Mouse (Mus musculus) liver, embryonic 16.5 days (tissue): ENCODE measurements around the gene Slc9a3r2. TPM values are rescaled to one million over a fixed set of nuclear protein-coding genes. Genes with fewer than 3 reads are reported as not detected.

Experiments
- ATAC-seq: fragments of 200-750 bp; cut with Nextera tagmentation; 2 replicates; pipeline ENCODE4 v1.8.0; 2017; ENCODE audit warnings: low read depth, mild to moderate bottlenecking, moderate number of reproducible peaks, moderate library complexity
- H3K27ac ChIP-seq: fragments of 300-500 bp; sonication (generic); 2 replicates; pipeline ENCODE4 v1.5.1; 2014; ENCODE audit warnings: mild to moderate bottlenecking, low read length
- H3K27me3 ChIP-seq: fragments of 300-500 bp; sonication (generic); 2 replicates; pipeline ENCODE4 v1.6.1; 2014; ENCODE audit warnings: low read depth, low read length, mixed read lengths; ENCODE audit not compliant: control insufficient read depth, insufficient read depth
- H3K36me3 ChIP-seq: fragments of 300-500 bp; sonication (generic); 2 replicates; pipeline ENCODE4 v1.6.1; 2014; ENCODE audit warnings: mild to moderate bottlenecking; ENCODE audit not compliant: control insufficient read depth, insufficient read depth
- H3K4me1 ChIP-seq: fragments of 300-500 bp; sonication (generic); 2 replicates; pipeline ENCODE4 v1.6.1; 2014; ENCODE audit warnings: low read depth, low read length, mixed read lengths; ENCODE audit not compliant: control insufficient read depth
- H3K4me2 ChIP-seq: fragments of 300-500 bp; sonication (generic); 2 replicates; pipeline ENCODE4 v1.6.1; 2014; ENCODE audit warnings: low read depth, low read length, mixed read lengths
- H3K4me3 ChIP-seq: fragments of 300-500 bp; sonication (generic); 2 replicates; pipeline ENCODE4 v1.5.1; 2014; ENCODE audit warnings: low read depth, mild to moderate bottlenecking, low read length
- H3K9ac ChIP-seq: fragments of 300-500 bp; sonication (generic); 2 replicates; pipeline ENCODE4 v1.6.1; 2014; ENCODE audit warnings: low read depth, low read length
- H3K9me3 ChIP-seq: fragments of 300-500 bp; sonication (generic); replicated peaks from 2 replicates; pipeline ENCODE4 v1.6.1; 2016; ENCODE audit warnings: low read length; ENCODE audit not compliant: control insufficient read depth
- WGBS: fragments of 180-500 bp; shearing (Covaris S2); extraction: QIAGEN DNeasy Blood & Tissue Kit; methylation state at CpG from one replicate; pipeline ENCODE4 v1.1.7; 2014; ENCODE audit not compliant: insufficient replicate concordance; 5-methylcytosine and 5-hydroxymethylcytosine counted together
- polyA plus RNA-seq: library from polyadenylated mRNA; unstranded; fragments of >200 nt; fragmentation: Nextera tagmentation; extraction: Ambion mirVana; gene quantifications from 2 replicates; pipeline ENCODE4 v1.2.1, GENCODE M21; 2015

The Slc9a3r2 gene
- 9.8 and 11.8 TPM in 2 replicates for polyA plus RNA-seq

DNA sequence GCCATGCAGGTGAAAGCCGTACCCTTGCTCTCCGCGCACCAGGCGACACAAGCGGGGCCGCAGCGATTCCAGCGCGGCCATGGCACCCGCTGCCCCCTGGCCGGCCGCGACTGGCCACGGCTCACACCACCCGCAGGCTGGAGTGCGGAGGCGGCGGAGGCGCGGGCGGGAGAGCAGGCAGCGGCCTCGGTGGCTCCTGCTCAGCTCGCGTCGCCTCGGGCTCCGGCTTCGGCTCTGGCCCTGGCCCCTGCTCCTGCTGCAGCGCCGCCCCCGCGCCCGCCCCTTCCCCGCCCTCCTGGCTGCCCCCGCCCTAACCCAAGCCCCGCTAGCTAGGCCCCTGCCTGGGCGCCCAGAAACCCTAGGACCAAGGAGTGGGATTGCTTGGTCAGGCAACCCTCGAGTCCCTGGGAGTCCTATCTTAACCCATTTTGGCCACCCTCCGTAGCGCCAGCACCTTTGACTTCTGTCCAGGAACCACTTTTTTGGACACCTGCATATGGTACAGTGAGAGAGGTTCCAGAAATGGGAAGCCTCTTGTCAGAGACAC lies at the start of gene Slc9a3r2:
Slc9a3r2 (minus strand) TSS at position 258 of the 547 bp plus-strand sequence.
- under 1% methylated on average over 35 of the region's 41 CpGs for WGBS
- H3K36me3 ChIP-seq, result no peaks in the 10 kb centered on the region
- H3K4me3 ChIP-seq, result peak within 1 kb of the TSS; percentile 64
- H3K9ac ChIP-seq, result peak within 1 kb of the TSS; percentile 62
- H3K27ac ChIP-seq, result no peak within 1 kb of the TSS
- no peaks in the 10 kb centered on the region for H3K9me3 ChIP-seq
- H3K27me3 ChIP-seq, result peaks cover 38% of the 10 kb centered on the region
- peak within 1 kb of the TSS; percentile 70 for H3K4me2 ChIP-seq
- ATAC-seq, result peak; percentile 68
- peaks cover 7% of the 10 kb centered on the region for H3K4me1 ChIP-seq

- no peak overlapping the region for H3K4me2 ChIP-seq
- H3K4me1 ChIP-seq, result peaks cover 19% of the 10 kb centered on the region
- H3K27ac ChIP-seq, result no peak overlapping the region
- WGBS, result 63% methylated on average over 2 of the region's 2 CpGs
- H3K9ac ChIP-seq, result no peak overlapping the region
- no peaks in the 10 kb centered on the region for H3K9me3 ChIP-seq
- peaks cover 22% of the 10 kb centered on the region for H3K36me3 ChIP-seq
- no peaks in the 10 kb centered on the region for H3K27me3 ChIP-seq
- H3K4me3 ChIP-seq, result no peak overlapping the region
- no peak for ATAC-seq
These were observed 49.3 kb upstream of the Slc9a3r2 start for GRCm38 (mm10) chr17:24699473-24699872.

DNA sequence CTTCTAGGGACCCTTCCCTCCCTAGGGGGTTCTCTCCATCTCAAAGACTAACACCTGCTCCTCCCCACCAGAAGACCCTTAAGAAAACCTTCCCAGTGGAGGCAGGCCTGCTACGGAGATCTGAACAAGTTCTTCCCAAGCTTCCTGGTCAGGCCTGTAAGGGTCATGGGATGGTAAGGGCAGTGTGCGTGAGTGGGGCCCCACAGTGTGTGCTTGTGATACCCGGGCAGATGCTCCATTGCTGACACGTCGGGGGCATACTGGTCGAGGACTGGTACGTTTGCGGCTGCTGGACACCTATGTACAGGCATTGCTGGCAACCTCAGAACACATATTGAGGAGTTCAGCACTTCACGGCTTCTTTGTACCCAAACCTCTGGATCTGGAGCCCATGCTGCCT lies 48.6 kb upstream of the Slc9a3r2 start:
- ATAC-seq, result no peak
- Histone ChIP-seq H3K4me1 (peaks cover 19% of the 10 kb centered on the region), H3K9me3 (no peaks in the 10 kb centered on the region), H3K27ac (no peak overlapping the region), H3K4me3 (no peak overlapping the region), H3K9ac (no peak overlapping the region), H3K27me3 (no peaks in the 10 kb centered on the region), H3K4me2 (no peak overlapping the region), H3K36me3 (peaks cover 15% of the 10 kb centered on the region)
- WGBS, result 68% methylated on average over 9 of the region's 9 CpGs

DNA sequence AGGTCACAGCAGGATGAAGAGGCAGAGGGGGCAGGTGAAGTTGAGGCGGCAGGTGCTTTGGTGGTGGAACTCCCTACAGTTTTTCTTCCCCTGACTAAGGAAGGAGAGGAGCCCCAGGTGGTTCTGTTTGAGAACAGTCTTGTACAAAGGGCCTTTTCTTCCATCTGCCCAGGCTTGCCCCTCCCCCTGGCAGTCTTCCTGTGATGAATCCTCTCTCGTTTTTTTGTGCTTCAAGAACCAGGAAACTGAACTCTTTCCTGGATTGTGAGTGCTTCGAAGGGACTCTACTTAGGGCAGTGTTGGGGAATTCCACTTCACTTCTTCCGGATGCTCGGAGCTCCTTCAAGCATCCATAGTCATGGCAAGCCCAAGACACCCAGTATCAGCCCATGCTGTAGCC lies 47.9 kb upstream of the Slc9a3r2 start:
- ATAC-seq, result no peak
- Histone ChIP-seq H3K27me3 (no peaks in the 10 kb centered on the region), H3K9ac (no peak overlapping the region), H3K9me3 (no peaks in the 10 kb centered on the region), H3K27ac (no peak overlapping the region), H3K4me3 (no peak overlapping the region), H3K4me2 (no peak overlapping the region), H3K4me1 (peaks cover 19% of the 10 kb centered on the region), H3K36me3 (peaks cover 14% of the 10 kb centered on the region)
- WGBS, result 21% methylated on average over 5 of the region's 5 CpGs

DNA sequence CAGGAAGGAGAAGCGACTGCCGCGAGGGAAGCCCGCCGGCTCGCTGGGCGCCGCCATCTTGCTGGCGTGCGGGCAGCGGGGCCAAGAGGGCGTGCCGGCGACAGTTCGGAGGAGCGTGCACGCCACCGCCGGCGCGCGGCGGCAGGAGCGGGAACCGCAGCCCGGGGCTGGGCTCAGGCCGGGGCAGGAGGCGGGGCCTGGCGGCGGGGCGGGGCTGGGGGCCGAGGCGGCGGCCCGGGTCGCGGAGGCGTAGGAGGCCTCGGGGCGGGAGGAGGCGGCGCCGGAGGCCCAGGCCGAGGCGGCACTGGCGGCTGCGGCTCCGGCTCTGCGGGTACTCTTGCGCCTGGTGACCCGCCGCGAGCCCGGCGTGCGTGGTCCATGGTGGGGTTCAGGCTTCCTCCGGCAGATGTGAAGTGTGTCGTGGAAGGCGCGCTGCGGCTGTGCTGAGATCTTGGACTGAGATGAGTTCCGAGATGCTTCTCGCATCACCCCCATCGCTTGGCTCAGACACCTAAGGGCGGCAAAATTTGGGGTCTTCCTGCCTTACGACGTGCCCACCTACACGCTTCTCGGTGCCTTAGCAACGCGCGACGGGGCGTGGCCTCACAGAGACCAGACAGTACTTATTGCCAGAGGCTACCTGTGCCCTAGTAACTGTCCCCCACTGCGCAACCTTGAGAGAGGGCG lies 46.0 kb upstream of the Slc9a3r2 start, which contains the start of the genes Gfer and Noxo1:
Gfer (minus strand) TSS at position 146 of the 687 bp plus-strand sequence.
Noxo1 (plus strand) TSS at position 224 of the 687 bp plus-strand sequence.
- Histone ChIP-seq H3K4me3 (peak within 1 kb of the TSS; percentile 85), H3K9me3 (no peaks in the 10 kb centered on the region), H3K9ac (peak within 1 kb of the TSS; percentile 86), H3K4me2 (peak within 1 kb of the TSS; percentile 94), H3K4me1 (peaks cover 19% of the 10 kb centered on the region), H3K36me3 (peaks cover 5% of the 10 kb centered on the region; the same call in 1 of the 2 replicates), H3K27ac (peak within 1 kb of the TSS; percentile 80), H3K27me3 (peaks cover 7% of the 10 kb centered on the region)
- under 1% methylated on average over 75 of the region's 76 CpGs for WGBS
- peak; percentile 97 for ATAC-seq

GRCm38 (mm10) chr17:24695326-24696010 lies 45.3 kb upstream of the Slc9a3r2 start:
- H3K4me3 ChIP-seq, result peak overlapping the region; percentile 85
- H3K9me3 ChIP-seq, result no peaks in the 10 kb centered on the region
- peaks cover 19% of the 10 kb centered on the region for H3K4me1 ChIP-seq
- peak; percentile 3; the same call in 1 of the 2 replicates for ATAC-seq
- H3K4me2 ChIP-seq, result peak overlapping the region; percentile 94
- 8% methylated on average over 51 of the region's 51 CpGs for WGBS
- peaks cover 14% of the 10 kb centered on the region for H3K27me3 ChIP-seq
- peak overlapping the region; percentile 86 for H3K9ac ChIP-seq
- peak overlapping the region; percentile 80 for H3K27ac ChIP-seq
- H3K36me3 ChIP-seq, result no peaks in the 10 kb centered on the region; the same call in 1 of the 2 replicates

DNA sequence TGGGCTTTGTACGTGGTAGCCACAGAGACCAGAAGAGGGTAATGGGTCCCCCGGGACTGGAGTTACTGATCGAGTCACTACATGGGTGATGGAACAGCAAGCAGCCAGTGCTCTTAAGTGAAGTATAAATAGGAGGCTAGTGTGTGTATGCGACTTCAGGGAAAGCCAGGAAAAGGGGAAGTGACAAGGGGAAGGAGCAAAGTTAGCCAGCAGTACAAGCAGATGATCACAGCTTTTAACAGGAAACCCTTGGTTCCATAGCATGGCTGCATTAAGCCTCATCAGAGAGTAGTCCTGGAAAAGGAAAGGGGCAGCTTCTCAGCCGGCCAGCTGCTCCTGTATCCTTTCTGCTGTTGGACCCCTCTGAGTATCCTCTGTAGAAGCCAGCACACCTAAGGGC lies 42.3 kb upstream of the Slc9a3r2 start:
- Histone ChIP-seq H3K27ac (no peak overlapping the region), H3K4me1 (peaks cover 28% of the 10 kb centered on the region), H3K36me3 (no peaks in the 10 kb centered on the region; the same call in 1 of the 2 replicates), H3K4me2 (no peak overlapping the region), H3K27me3 (peaks cover 45% of the 10 kb centered on the region), H3K9ac (no peak overlapping the region), H3K9me3 (no peaks in the 10 kb centered on the region), H3K4me3 (no peak overlapping the region)
- WGBS, result 53% methylated on average over 5 of the region's 5 CpGs
- no peak for ATAC-seq

DNA sequence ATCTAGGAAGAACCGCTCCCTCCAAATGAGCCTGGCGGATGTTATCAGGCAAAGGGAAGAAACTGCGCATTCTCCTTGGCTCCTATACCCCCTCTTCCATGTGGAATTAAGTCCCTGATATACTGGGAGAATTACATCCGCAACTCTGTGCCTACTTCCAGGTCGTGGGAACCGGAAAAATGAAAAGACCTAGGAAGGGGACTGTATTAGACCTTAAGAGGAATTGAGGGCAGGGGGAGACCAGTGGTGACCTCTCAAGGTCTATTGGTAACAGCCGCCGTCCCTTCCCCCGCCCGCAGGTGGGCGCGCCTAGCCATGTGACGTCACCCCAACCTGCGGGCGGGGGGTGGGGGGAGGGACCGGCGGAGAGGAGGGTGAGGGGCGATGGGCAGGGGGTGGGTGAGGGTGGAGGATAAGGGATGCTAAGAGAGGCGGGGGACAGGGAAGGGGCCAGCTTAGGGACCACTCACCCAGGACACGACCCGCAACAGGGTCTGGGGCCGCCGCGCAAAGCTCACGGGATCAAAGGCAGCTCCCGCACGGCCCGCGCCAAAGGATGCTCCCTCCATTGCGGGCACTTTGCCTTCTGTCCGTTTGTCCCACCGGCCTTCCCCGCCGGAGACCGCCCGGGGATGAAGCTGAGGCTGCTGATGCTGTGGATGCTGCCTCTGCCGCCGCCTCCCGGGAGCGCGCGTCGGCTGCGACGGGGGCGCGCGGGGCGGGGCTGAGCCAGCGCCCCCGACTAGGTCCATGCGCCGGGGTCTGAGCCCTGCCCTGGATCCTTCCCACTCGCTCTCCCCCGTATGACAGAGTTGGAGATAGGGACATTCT lies 39.3 kb upstream of the Slc9a3r2 start, which contains the start of gene Syngr3:
Syngr3 (minus strand) TSS at position 705 of the 831 bp plus-strand sequence.
- Histone ChIP-seq H3K27ac (no peak within 1 kb of the TSS), H3K9me3 (no peaks in the 10 kb centered on the region), H3K27me3 (peaks cover 49% of the 10 kb centered on the region), H3K36me3 (no peaks in the 10 kb centered on the region; the same call in 1 of the 2 replicates), H3K4me3 (peak within 1 kb of the TSS; percentile 26), H3K9ac (no peak within 1 kb of the TSS), H3K4me1 (peaks cover 19% of the 10 kb centered on the region), H3K4me2 (peak within 1 kb of the TSS; percentile 44)
- 3% methylated on average over 55 of the region's 55 CpGs for WGBS
- no peak for ATAC-seq
